Mouse (Mus musculus): ENCODE data around the gene Nt5c3b. TPM values are rescaled to one million over a fixed set of nuclear protein-coding genes. Genes with fewer than 3 reads are reported as not detected.

Gene Nt5c3b
- total RNA-seq, 4 experiments from 2014 or later = 49.7 to 76.8 (median 68.5) TPM

DNA sequence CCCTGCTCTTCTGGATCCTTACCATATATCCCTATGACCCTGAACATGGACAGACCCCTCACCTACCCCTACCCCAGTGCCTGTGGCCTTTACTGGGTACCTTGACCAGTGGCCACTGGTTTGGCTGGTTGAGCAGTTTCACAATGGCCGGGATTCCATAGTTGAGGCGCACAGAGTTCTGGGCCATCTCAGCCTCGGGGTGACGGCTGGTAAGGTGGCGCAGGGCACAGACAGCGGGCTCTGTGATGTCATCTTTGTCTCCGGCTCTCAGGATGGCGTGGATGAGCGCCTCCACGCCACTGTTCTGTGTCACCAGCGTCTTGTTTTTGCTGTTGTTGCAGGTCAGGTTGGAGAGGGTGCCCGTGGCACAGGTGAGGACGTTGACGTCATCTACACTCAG, 63.6 kb downstream of the Nt5c3b start:
- no peak for DNase-seq

DNA sequence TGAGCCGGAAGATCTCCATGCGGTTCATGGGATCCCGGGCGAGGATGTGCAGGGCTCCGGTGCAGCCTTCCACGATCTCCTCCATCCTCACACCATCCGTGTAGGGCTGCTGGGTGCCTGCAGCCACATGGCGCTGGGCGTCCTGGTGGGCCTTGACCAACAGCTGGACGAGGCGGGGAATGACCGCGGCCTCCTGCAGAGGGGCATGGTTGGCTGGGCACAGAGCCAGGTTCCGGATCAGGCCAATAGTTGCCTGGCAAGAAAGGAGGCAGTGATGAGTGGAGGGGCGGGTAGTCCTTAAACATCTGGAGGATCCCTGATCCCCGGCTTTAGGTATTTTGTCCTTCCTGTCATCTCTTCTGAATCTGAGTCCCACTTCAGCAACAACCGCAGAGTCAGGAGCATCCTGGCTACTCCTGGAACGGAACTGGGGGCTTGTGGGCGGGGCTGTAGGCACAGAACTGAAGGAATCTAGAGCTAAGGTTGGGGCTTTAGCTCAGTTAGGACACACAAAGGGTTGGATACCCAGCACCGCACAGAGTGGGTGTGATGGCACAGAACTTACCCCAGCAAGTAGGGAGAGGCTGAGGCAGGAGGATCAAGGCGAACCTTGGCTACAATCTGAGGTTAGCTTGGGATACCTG, 64.7 kb downstream of the Nt5c3b start:
- no peak for DNase-seq

DNA sequence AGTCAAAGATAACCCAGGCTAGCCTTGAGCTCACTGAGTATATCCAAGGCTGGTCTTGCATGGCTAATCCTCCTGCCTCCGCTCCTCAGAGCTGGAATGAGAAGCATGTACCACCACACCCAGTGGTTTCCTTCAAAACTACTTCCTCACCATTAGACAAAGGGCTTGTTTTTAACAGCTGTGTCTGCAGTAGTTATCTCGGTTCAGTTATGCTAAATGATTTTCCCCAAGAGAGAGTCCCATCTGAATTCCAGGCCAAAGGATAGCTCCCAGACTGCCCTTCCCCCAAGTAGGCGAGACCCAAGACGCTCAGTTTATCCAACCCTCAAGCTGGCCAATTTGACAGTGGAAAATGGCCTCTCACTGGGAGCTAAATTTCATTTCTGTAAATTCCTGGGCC, 65.6 kb downstream of the Nt5c3b start:
- no peak for DNase-seq

DNA sequence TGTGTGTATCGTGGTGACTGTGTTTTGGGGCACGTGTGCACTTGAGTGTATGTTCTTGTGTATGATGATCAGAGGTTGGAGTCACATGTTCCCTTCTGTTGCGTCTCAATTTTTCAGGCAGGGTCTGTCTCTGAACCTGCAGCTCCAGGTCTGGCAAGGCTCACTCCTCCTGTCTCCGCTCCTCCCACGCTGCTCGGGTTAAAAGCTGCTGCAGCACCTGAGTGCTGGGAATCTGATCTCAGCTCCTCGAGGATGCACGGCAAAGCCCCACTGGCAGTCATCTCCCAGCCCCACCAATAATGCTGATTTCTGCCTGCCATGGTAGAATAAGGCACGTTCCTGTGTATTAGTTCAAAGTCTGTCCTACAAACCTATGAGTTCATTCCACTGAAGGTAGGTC, 66.5 kb downstream of the Nt5c3b start:
- DNase-seq = no peak

Small RNAs within 50 kb of the gene (microRNA-seq; reads per million reads assigned to microRNA genes)
- gene Gm27374 (0 reads per million in 2 experiments), gene Mir7116 (0.50 to 0.70 reads per million in 2 experiments)

Other genes starting within 250 kb of the Nt5c3b start
- under 1 TPM in 1 of 4 experiments, not detected in 3; 0.11 TPM for gene Krt9, start 248.6 kb downstream of the Nt5c3b start, total RNA-seq (2022)
- under 1 TPM in 2 of 4 experiments, not detected in 2; 0.22 to 0.27 TPM for gene Krt14, start 234.3 kb downstream of the Nt5c3b start, total RNA-seq (2022)
- gene Krt16, start 192.9 kb downstream of the Nt5c3b start, total RNA-seq (2022) = not detected
- not detected for gene Krt17, start 180.8 kb downstream of the Nt5c3b start, total RNA-seq (2022)
- gene Krt42, start 171.9 kb downstream of the Nt5c3b start, total RNA-seq (2022) = not detected
- 1,000 to 10,000 TPM in 3 of 4 experiments, 100 to 1,000 TPM in 1; 987 to 1,365 (median 1,077) TPM for gene Eif1, start 121.9 kb downstream of the Nt5c3b start, total RNA-seq (2022)
- not detected for gene Gast, start 107.4 kb downstream of the Nt5c3b start, total RNA-seq (2022)
- 100 to 1,000 TPM in 2 of 4 experiments, 10 to 100 TPM in 2; 50.2 to 117 (median 83.7) TPM for gene Hap1, start 85.7 kb downstream of the Nt5c3b start, total RNA-seq (2022)
- 100 to 1,000 TPM in 1 of 4 experiments, 10 to 100 TPM in 3; 57.5 to 101 (median 82.0) TPM for gene Jup, start 44.0 kb downstream of the Nt5c3b start, total RNA-seq (2022)
- 10 to 100 TPM; 28.4 to 63.1 (median 42.6) TPM for gene P3h4, start 27.0 kb downstream of the Nt5c3b start, total RNA-seq (2022)
- gene Fkbp10, start 26.1 kb downstream of the Nt5c3b start, total RNA-seq (2022) = 10 to 100 TPM; 15.4 to 57.8 (median 31.3) TPM
- 1 to 10 TPM in 3 of 4 experiments, under 1 TPM in 1; 0.99 to 2.3 (median 1.5) TPM for gene Klhl10, start 109 bp upstream of the Nt5c3b start, total RNA-seq (2022)
- 10 to 100 TPM; 62.9 to 96.4 (median 75.3) TPM for gene Klhl11, start 30.9 kb upstream of the Nt5c3b start, total RNA-seq (2022)
- 1,000 to 10,000 TPM; 1,202 to 1,723 (median 1,362) TPM for gene Acly, start 86.2 kb upstream of the Nt5c3b start, total RNA-seq (2022)
- 1 to 10 TPM; 4.4 to 6.4 (median 5.4) TPM for gene Ttc25, start 103.8 kb upstream of the Nt5c3b start, total RNA-seq (2022)
- 10 to 100 TPM; 47.5 to 85.0 (median 71.9) TPM for gene Cnp, start 133.1 kb upstream of the Nt5c3b start, total RNA-seq (2022)
- 10 to 100 TPM; 34.3 to 37.3 (median 36.7) TPM for gene Nkiras2, start 177.4 kb upstream of the Nt5c3b start, total RNA-seq (2022)
- gene Dnajc7, start 178.4 kb upstream of the Nt5c3b start, total RNA-seq (2022) = 100 to 1,000 TPM; 204 to 279 (median 249) TPM